Mouse (Mus musculus) embryonic facial prominence, embryonic 15.5 days (tissue): ENCODE measurements around the gene Vmp1. TPM values are rescaled to one million over a fixed set of nuclear protein-coding genes. Genes with fewer than 3 reads are reported as not detected.

ENCODE experiments used
- ATAC-seq: fragments of 200-750 bp; cut with Nextera tagmentation; 2 replicates; pipeline ENCODE4 v1.8.0; 2017; ENCODE audit warnings: low read depth, moderate TSS enrichment; ENCODE audit not compliant: insufficient number of reproducible peaks, low FRiP score, low TSS enrichment
- H3K27ac ChIP-seq: fragments of 300-500 bp; sonication (generic); replicated peaks from 2 replicates; pipeline ENCODE4 v1.5.1; 2015; ENCODE audit warnings: mild to moderate bottlenecking, inconsistent platforms
- H3K27me3 ChIP-seq: fragments of 300-500 bp; sonication (generic); 2 replicates; pipeline ENCODE4 v1.6.1; 2015; ENCODE audit warnings: inconsistent platforms
- H3K36me3 ChIP-seq: fragments of 300-500 bp; sonication (generic); 2 replicates; pipeline ENCODE4 v1.6.1; 2015; ENCODE audit warnings: mild to moderate bottlenecking, inconsistent platforms
- H3K4me1 ChIP-seq: fragments of 300-500 bp; sonication (generic); 2 replicates; pipeline ENCODE4 v1.6.1; 2015; ENCODE audit warnings: inconsistent platforms
- H3K4me2 ChIP-seq: fragments of 300-500 bp; sonication (generic); replicated peaks from 2 replicates; pipeline ENCODE4 v1.6.1; 2015; ENCODE audit warnings: mild to moderate bottlenecking, inconsistent platforms
- H3K4me3 ChIP-seq: fragments of 300-500 bp; sonication (generic); replicated peaks from 2 replicates; pipeline ENCODE4 v1.5.1; 2015; ENCODE audit warnings: mild to moderate bottlenecking, inconsistent platforms
- H3K9ac ChIP-seq: fragments of 300-500 bp; sonication (generic); 2 replicates; pipeline ENCODE4 v1.6.1; 2015; ENCODE audit warnings: inconsistent platforms
- H3K9me3 ChIP-seq: fragments of 300-500 bp; sonication (generic); replicated peaks from 2 replicates; pipeline ENCODE4 v1.6.1; 2016; ENCODE audit warnings: inconsistent platforms
- WGBS: fragments of 180-500 bp; shearing (Covaris S2); methylation state at CpG from one replicate; pipeline ENCODE4 v1.1.7; 2015; 5-methylcytosine and 5-hydroxymethylcytosine counted together
- polyA plus RNA-seq: library from polyadenylated mRNA; unstranded; fragments of >200 nt; fragmentation: Nextera tagmentation; extraction: Ambion mirVana; gene quantifications from 2 replicates; pipeline ENCODE4 v1.2.1, GENCODE M21; 2015

Vmp1 gene
- polyA plus RNA-seq, 1 experiment from 2014 or later, result 82.8 TPM

DNA sequence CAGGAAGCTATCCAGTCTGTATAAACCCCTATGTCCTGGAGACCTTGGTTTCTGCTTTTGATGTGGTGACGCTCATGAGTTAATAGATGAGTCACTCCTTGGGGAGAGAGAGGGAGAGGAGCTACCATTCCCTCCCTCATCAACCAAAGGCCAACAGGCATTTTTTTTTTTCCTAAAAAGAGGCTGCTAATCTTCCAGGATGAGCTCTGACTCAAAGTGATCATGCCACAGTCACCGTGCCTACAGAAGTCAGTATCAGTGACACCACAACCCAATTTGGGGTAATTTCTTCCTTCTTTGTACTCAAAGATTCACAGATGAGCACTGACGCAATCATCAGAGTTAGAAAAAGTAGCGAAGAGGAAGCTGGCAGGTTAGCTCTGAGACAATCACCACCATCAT lies 31.1 kb downstream of the Vmp1 start:
- no peak for ATAC-seq

DNA sequence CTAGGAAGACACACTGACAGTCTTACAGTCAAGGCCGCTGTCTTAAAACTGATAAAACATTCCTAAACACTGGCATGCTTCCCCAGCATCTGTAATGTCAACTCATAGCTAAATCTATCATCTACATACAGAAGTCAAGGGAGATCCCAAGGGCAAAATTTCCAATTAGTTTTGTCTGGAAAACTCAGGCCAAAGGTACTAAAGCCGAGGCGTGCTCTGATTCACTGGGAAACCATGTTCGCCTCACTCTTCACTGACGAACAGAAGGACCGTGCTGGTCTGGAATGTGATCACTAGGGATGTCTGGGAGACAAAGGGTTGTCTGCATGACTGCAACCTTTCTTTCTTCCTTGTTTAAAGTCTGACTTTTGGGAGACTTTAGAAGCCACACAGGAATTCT lies 33.0 kb downstream of the Vmp1 start:
- H3K27ac ChIP-seq, result no peak overlapping the region
- H3K4me1 ChIP-seq, result no peaks in the 10 kb centered on the region
- no peak for ATAC-seq
- no peak overlapping the region for H3K9ac ChIP-seq
- H3K4me2 ChIP-seq, result no peak overlapping the region
- no peak overlapping the region for H3K4me3 ChIP-seq
- no peaks in the 10 kb centered on the region for H3K9me3 ChIP-seq
- WGBS, result 61% methylated on average over 6 of the region's 6 CpGs
- no peaks in the 10 kb centered on the region for H3K27me3 ChIP-seq
- no peaks in the 10 kb centered on the region for H3K36me3 ChIP-seq

More for the DNA sequence above, 31.1 kb downstream of the Vmp1 start:
- no peaks in the 10 kb centered on the region for H3K36me3 ChIP-seq
- H3K9me3 ChIP-seq, result no peaks in the 10 kb centered on the region
- H3K27me3 ChIP-seq, result no peaks in the 10 kb centered on the region
- no peak overlapping the region for H3K27ac ChIP-seq
- H3K4me2 ChIP-seq, result no peak overlapping the region
- no peak overlapping the region for H3K4me3 ChIP-seq
- 79% methylated on average over 4 of the region's 4 CpGs for WGBS
- no peak overlapping the region for H3K9ac ChIP-seq
- no peaks in the 10 kb centered on the region for H3K4me1 ChIP-seq

DNA sequence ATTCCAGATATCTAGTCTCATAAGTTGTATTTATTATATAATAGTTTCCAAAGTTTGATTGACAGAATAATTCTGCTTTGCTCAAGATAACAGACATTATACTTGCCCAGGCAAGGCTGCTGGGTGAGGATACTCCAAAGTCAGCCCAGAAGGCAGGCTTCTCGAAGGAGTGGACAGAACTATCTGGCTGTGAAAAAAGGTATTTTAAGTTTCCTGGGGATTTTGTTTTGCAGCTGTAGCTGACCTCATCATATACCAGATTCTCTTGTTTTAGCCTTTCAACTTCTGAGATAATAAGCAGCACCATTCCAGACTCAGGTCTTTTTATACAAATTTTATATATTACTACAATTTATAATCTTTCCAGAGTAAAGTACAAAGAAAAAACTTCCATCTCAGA lies 34.1 kb downstream of the Vmp1 start:
- no peak overlapping the region for H3K4me3 ChIP-seq
- no peaks in the 10 kb centered on the region for H3K27me3 ChIP-seq
- no peaks in the 10 kb centered on the region for H3K36me3 ChIP-seq
- H3K4me1 ChIP-seq, result no peaks in the 10 kb centered on the region
- H3K27ac ChIP-seq, result no peak overlapping the region
- no peak overlapping the region for H3K4me2 ChIP-seq
- no peaks in the 10 kb centered on the region for H3K9me3 ChIP-seq
- ATAC-seq, result no peak
- no peak overlapping the region for H3K9ac ChIP-seq
- WGBS, result 58% methylated on average over 1 of the region's 1 CpGs

DNA sequence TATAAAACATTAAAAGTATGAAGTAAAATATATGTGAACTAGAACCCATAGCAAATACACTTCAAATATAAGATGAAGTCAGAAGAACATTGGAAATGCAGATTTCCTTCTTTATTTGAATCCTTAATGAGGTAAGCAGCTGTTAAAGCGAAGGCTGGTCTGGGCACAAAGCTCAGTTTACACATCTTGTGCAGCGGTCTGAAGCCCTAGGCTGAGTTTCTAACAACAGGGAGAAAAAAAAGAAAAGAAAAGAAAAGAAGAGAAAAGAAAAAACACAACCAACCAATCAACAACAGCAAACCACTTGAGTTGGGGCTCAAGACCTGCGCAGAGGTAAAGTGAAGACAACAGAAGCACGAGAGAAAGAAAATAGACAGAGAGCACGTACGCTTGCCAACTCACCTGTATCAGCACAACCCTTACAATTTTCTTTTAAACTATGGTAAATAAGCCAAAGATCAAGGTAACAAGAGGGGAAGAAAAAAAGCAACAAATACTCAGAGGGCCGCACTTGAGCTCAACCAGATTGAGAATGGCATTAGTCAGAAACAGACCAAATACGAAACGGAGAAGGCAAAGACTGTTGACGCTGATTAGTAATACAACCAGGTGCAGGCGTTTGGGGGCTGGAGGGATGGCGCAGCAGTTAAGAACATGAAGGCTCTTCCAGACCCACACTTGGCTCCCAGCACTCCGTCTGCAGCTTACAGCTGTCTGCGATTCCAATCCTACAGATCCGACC lies 35.8 kb downstream of the Vmp1 start:
- Histone ChIP-seq H3K27ac (no peak overlapping the region), H3K9me3 (no peaks in the 10 kb centered on the region), H3K4me3 (no peak overlapping the region), H3K4me2 (no peak overlapping the region), H3K9ac (no peak overlapping the region), H3K27me3 (no peaks in the 10 kb centered on the region), H3K36me3 (no peaks in the 10 kb centered on the region), H3K4me1 (no peaks in the 10 kb centered on the region)
- 65% methylated on average over 15 of the region's 15 CpGs for WGBS
- ATAC-seq, result no peak

DNA sequence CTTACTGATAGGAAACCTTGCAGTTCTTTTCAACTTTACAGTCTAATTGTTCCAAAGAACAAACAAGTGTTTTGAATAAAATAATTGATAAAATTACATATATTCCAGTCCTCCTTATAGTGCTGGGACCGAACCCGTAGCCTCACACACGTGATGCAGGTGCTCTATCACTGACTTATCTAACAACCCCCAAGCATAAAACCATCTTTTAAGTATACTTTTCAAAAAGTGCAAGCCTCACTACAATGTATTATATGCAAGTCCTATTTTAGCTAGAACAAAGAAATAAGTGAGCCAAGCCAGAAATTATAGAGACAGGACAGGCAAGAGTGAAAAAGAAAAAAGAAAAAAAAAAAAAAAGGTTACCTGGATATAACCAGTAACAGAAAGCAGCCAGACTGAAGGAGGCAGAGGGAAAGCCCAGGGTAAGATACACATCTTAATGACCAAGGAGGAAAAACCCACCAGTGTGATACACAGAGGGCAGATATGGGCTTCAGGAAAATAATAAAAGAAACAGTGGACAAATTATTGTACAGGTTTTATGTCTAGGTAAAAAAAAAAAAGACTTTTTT lies 36.7 kb downstream of the Vmp1 start:
- H3K9ac ChIP-seq, result no peak overlapping the region
- no peak overlapping the region for H3K4me3 ChIP-seq
- H3K4me2 ChIP-seq, result no peak overlapping the region
- no peak overlapping the region for H3K27ac ChIP-seq
- H3K4me1 ChIP-seq, result no peaks in the 10 kb centered on the region
- no peaks in the 10 kb centered on the region for H3K27me3 ChIP-seq
- no peaks in the 10 kb centered on the region for H3K9me3 ChIP-seq
- no peak for ATAC-seq
- WGBS, result 88% methylated on average over 3 of the region's 3 CpGs
- no peaks in the 10 kb centered on the region for H3K36me3 ChIP-seq

DNA sequence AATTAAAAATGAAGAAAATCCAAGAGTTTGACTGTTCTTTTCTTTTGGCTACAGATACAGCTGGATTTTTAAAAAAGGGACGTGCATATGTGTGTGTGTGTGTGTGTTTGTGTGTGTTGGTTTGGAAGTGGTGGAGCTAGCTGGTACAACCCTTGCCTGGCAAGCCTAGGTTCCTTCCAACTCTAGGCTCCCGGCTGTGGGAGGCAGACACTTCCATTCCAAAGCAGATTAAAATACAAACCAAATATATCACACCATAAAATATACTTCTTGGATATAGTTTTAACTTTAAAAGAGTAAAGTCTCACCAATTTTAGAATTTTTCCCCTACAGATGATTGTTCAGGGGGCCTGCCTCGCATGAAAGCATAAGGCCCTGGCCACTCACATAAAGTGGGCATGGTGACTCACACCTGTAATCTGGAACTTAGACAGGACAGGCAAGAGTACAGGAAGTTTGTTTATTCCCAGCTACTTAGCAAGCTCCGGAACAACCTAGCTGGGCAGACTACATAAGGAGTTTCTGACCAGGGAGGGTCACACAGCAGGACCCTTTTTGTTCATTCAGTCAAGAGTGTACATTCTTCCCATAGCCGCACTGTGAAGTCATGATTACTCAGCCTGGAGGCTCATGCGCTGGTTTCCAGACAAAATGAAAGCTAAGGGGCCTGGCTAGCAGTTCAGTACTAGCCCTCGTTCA lies 37.4 kb downstream of the Vmp1 start:
- Histone ChIP-seq H3K27me3 (no peaks in the 10 kb centered on the region), H3K36me3 (no peaks in the 10 kb centered on the region), H3K27ac (no peak overlapping the region), H3K4me2 (no peak overlapping the region), H3K4me1 (no peaks in the 10 kb centered on the region), H3K9me3 (no peaks in the 10 kb centered on the region), H3K9ac (no peak overlapping the region), H3K4me3 (no peak overlapping the region)
- WGBS, result 63% methylated on average over 7 of the region's 7 CpGs
- ATAC-seq, result no peak

DNA sequence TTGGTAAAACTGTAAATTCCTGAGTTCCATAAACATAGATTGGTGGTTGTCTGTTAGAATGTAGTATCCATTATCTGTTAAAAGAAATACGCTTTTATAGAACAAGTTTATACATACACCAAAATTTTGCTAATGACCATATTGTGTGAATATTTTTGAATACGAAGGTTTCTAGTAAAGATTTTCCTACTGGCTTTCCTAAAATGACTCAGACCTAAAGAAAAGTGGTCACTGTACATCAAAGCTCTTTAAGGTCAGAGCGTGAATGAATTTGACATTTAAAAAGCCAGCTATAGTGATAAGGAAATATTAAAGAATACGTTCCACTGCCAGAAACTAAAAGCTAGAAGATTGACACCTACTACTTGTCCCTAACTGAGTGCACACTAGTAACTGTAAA lies 39.1 kb downstream of the Vmp1 start:
- 92% methylated on average over 4 of the region's 4 CpGs for WGBS
- Histone ChIP-seq H3K27me3 (no peaks in the 10 kb centered on the region), H3K4me1 (no peaks in the 10 kb centered on the region), H3K4me2 (no peak overlapping the region), H3K27ac (no peak overlapping the region), H3K9me3 (no peaks in the 10 kb centered on the region), H3K9ac (no peak overlapping the region), H3K36me3 (no peaks in the 10 kb centered on the region), H3K4me3 (no peak overlapping the region)
- no peak for ATAC-seq

DNA sequence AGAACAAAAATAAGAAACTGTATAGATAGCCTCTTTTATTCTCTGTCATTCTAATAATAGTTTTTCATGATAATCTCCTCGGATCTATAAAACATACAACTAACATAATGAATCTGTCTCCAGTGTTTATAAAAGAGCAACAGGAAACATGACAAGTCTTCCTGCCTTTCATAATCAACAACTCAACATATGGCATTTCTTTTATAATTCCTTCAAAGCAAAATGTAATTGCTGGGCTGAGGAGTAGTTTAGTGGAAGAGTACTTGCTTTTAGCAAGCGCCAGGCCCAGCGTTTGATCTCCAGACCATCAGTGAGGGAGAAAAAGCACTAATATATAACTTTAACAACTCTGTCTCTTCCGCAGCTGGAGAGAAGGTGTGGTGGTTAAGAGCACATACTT lies 41.9 kb downstream of the Vmp1 start:
- Histone ChIP-seq H3K9ac (no peak overlapping the region), H3K4me3 (no peak overlapping the region), H3K4me2 (no peak overlapping the region), H3K36me3 (no peaks in the 10 kb centered on the region), H3K27ac (no peak overlapping the region), H3K4me1 (no peaks in the 10 kb centered on the region), H3K27me3 (no peaks in the 10 kb centered on the region), H3K9me3 (no peaks in the 10 kb centered on the region)
- ATAC-seq, result no peak
- 70% methylated on average over 4 of the region's 4 CpGs for WGBS

DNA sequence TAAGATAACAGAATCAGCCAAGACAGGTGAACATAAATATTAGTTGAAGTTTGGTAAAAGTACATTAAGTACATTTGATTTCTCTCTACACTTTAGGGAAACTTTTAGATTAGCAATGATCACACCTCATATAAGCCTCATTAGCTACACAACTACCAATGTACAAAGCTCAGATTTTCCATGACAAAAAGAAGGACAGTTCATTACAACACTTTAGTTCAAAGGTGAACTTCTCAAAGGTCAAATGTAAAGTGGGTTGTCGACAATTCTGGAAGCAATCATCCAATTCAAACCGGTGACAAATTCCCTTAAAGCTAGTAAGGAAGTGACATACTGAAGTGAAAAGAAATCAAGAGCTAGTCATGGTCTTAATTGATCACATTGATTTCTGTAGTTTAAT lies 45.9 kb downstream of the Vmp1 start:
- no peak for ATAC-seq
- Histone ChIP-seq H3K27me3 (no peaks in the 10 kb centered on the region), H3K4me1 (no peaks in the 10 kb centered on the region), H3K4me3 (no peak overlapping the region), H3K9me3 (no peaks in the 10 kb centered on the region), H3K27ac (no peak overlapping the region), H3K36me3 (no peaks in the 10 kb centered on the region), H3K9ac (no peak overlapping the region), H3K4me2 (no peak overlapping the region)
- WGBS, result 58% methylated on average over 2 of the region's 2 CpGs

DNA sequence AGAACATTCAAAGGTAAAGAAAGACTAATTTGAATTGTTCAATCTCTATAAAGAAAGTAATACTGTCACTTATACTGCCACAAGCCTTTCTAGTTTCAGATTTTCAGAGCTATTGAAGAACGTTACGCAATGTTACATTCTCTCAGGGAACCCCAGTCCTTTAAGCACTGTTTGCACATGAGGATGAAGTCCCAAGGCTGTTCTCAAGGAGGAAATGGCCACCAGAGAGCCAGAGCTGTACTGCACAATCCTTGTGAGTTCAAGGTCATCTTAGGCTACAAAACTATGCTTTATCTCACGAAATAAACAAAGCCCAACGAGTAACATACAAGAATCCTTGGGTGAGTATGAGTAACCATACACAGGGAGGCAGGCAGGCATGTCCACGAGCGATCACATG lies 49.2 kb downstream of the Vmp1 start:
- Histone ChIP-seq H3K4me1 (no peaks in the 10 kb centered on the region), H3K4me3 (no peak overlapping the region), H3K4me2 (no peak overlapping the region), H3K9ac (no peak overlapping the region), H3K36me3 (peaks cover 4% of the 10 kb centered on the region; the same call in 1 of the 2 replicates), H3K27me3 (no peaks in the 10 kb centered on the region), H3K27ac (no peak overlapping the region), H3K9me3 (no peaks in the 10 kb centered on the region)
- 88% methylated on average over 6 of the region's 6 CpGs for WGBS
- no peak for ATAC-seq

DNA sequence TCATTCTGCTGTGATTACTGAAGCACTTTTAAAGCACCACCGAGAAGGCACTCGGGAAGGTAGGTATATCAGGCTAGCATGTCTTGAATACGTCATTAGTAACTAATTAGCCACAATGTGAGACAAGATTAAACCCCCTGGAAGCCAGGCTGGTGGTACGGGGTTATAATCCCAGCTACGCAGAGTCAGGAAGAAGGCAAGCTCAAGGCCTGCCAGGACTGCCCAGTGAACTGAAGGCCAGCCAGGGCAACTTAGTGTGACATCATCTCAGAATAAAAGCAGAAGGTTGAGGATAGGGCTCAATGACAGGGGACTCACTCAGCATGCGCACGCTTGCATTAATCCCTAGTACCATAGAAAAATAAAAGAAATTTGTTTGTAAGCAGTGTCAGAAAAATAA lies 53.7 kb downstream of the Vmp1 start:
- no peak for ATAC-seq
- no peak overlapping the region for H3K9ac ChIP-seq
- no peak overlapping the region for H3K4me2 ChIP-seq
- H3K9me3 ChIP-seq, result no peaks in the 10 kb centered on the region
- WGBS, result 91% methylated on average over 7 of the region's 7 CpGs
- no peaks in the 10 kb centered on the region for H3K27me3 ChIP-seq
- no peak overlapping the region for H3K27ac ChIP-seq
- no peaks in the 10 kb centered on the region for H3K4me1 ChIP-seq
- no peak overlapping the region for H3K4me3 ChIP-seq
- H3K36me3 ChIP-seq, result peaks cover 4% of the 10 kb centered on the region; the same call in 1 of the 2 replicates
